Mouse (Mus musculus): ENCODE measurements at regions not wholly inside any gene's neighbourhood (a gene's known extent, or its start where the extent isn't known, plus 50 kb on each side); places are given as distances from the start of the nearest gene placed in this dataset.

DNA sequence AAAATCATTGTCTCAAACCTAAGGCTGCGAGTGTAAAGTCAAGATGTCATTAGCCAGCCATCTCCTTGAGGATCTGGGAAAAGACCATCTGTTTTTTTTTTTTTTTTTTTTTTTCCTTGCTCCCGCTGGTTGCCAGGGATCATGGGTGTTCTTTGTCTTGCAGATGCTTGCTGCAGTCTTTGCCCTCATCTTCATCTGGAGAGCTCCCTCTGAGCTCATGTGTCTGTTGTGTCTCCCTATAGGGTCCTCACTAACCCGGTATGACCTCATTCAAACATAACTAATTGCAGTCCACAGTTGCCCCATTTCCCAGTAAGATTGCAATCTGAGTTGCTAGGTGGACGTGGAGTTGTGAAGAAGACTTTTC lies 77.3 kb upstream of the Bbx start:
- Histone ChIP-seq H3K27me3 (no peaks in the 10 kb centered on the region), H3K4me1 (replicated peaks) (no peaks in the 10 kb centered on the region), H3K9ac (replicated peaks) (no peak overlapping the region), H3K4me2 (no peak overlapping the region), H3K36me3 (no peaks in the 10 kb centered on the region), H3K9me3 (no peaks in the 10 kb centered on the region), H3K27ac (no peak overlapping the region), H3K4me3 (replicated peaks) (no peak overlapping the region)
- no peak for ATAC-seq (ENCODE audit: insufficient number of reproducible peaks, insufficient read depth, low FRiP score, low TSS enrichment, low read depth)
- 57% methylated on average over 4 of the region's 4 CpGs for WGBS

GRCm38 (mm10) chr16:50508673-50509528 lies 76.7 kb upstream of the Bbx start:
- H3K4me1 ChIP-seq (replicated peaks): no peaks in the 10 kb centered on the region
- H3K27me3 ChIP-seq: no peaks in the 10 kb centered on the region
- H3K9ac ChIP-seq (replicated peaks): no peak overlapping the region
- H3K36me3 ChIP-seq: no peaks in the 10 kb centered on the region
- H3K9me3 ChIP-seq: no peaks in the 10 kb centered on the region
- H3K27ac ChIP-seq: no peak overlapping the region
- H3K4me3 ChIP-seq (replicated peaks): no peak overlapping the region
- no peak for ATAC-seq (ENCODE audit: insufficient number of reproducible peaks, insufficient read depth, low FRiP score, low TSS enrichment, low read depth)
- no peak overlapping the region for H3K4me2 ChIP-seq
- 79% methylated on average over 14 of the region's 14 CpGs for WGBS

DNA sequence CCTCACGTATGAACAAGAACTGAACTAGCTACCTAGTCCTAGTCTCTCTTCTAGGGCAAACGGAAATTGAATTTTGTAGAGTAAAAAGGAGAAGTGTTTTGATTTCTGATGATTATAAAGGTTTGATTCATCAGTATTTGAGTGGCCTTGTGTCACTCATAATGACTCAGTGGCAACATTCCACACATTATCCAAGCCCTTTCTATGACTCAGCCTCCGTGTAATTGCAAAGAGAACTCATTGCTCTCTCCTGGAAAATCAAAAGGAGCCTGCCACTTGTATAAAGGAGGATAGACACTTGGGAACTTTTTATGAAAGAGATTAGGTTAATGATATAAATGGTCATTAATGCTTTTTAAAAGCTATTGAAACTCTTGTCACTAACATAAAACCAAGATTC lies 72.4 kb upstream of the Bbx start:
- Histone ChIP-seq H3K4me3 (replicated peaks) (no peak overlapping the region), H3K9me3 (no peaks in the 10 kb centered on the region), H3K27me3 (no peaks in the 10 kb centered on the region), H3K9ac (replicated peaks) (no peak overlapping the region), H3K4me1 (replicated peaks) (no peaks in the 10 kb centered on the region), H3K27ac (no peak overlapping the region), H3K4me2 (no peak overlapping the region), H3K36me3 (no peaks in the 10 kb centered on the region)
- no peak for ATAC-seq (ENCODE audit: insufficient number of reproducible peaks, insufficient read depth, low FRiP score, low TSS enrichment, low read depth)
- WGBS: 80% methylated on average over 3 of the region's 3 CpGs

- Histone ChIP-seq H3K36me3 (no peaks in the 10 kb centered on the region), H3K4me3 (replicated peaks) (no peak overlapping the region), H3K4me2 (no peak overlapping the region), H3K9ac (replicated peaks) (no peak overlapping the region), H3K27ac (no peak overlapping the region), H3K27me3 (no peaks in the 10 kb centered on the region), H3K9me3 (no peaks in the 10 kb centered on the region), H3K4me1 (replicated peaks) (no peaks in the 10 kb centered on the region)
- ATAC-seq (ENCODE audit: insufficient number of reproducible peaks, insufficient read depth, low FRiP score, low TSS enrichment, low read depth): no peak
- 76% methylated on average over 7 of the region's 7 CpGs for WGBS
These were observed 66.7 kb upstream of the Bbx start for GRCm38 (mm10) chr16:50498909-50499308.

DNA sequence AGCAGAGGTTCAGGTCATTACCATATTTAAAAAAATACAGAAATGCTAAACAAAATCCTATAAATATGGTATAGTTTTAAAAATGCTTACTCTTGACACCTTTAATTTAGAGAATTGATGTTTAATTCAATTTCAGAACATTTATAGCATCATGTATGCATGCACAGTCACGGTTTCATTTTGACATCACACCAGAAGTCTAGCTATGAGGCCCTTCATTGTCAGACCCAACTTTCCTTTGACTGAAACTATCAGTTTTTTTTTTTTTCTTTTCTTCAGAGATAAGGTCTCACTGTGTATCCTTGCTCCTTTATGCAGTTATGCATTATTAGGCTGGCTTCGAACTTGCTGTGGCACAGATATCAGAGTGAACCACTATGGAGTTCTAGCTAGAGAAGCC lies 61.5 kb upstream of the Bbx start:
- no peak overlapping the region for H3K4me2 ChIP-seq
- 87% methylated on average over 2 of the region's 2 CpGs for WGBS
- H3K4me3 ChIP-seq (replicated peaks): no peak overlapping the region

GRCm38 (mm10) chr16:50489244-50489643 lies 57.1 kb upstream of the Bbx start:
- 88% methylated on average over 6 of the region's 6 CpGs for WGBS
- Histone ChIP-seq H3K36me3 (no peaks in the 10 kb centered on the region), H3K27ac (no peak overlapping the region), H3K4me1 (replicated peaks) (no peaks in the 10 kb centered on the region), H3K4me2 (no peak overlapping the region), H3K27me3 (no peaks in the 10 kb centered on the region), H3K4me3 (replicated peaks) (no peak overlapping the region), H3K9me3 (no peaks in the 10 kb centered on the region), H3K9ac (replicated peaks) (no peak overlapping the region)
- ATAC-seq (ENCODE audit: insufficient number of reproducible peaks, insufficient read depth, low FRiP score, low TSS enrichment, low read depth): no peak

More for the DNA sequence above, 61.5 kb upstream of the Bbx start:
- Histone ChIP-seq H3K27ac (no peak overlapping the region), H3K9ac (replicated peaks) (no peak overlapping the region), H3K4me1 (replicated peaks) (no peaks in the 10 kb centered on the region), H3K27me3 (no peaks in the 10 kb centered on the region), H3K9me3 (no peaks in the 10 kb centered on the region), H3K36me3 (no peaks in the 10 kb centered on the region)
- no peak for ATAC-seq (ENCODE audit: insufficient number of reproducible peaks, insufficient read depth, low FRiP score, low TSS enrichment, low read depth)

- no peaks in the 10 kb centered on the region for H3K36me3 ChIP-seq
- no peak overlapping the region for H3K27ac ChIP-seq
- WGBS: 21% methylated on average over 9 of the region's 9 CpGs
- H3K4me2 ChIP-seq: peak overlapping the region; percentile 8; the same call in 1 of the 2 replicates
- H3K9me3 ChIP-seq: no peaks in the 10 kb centered on the region
- H3K9ac ChIP-seq (replicated peaks): no peak overlapping the region
- H3K4me1 ChIP-seq (replicated peaks): no peaks in the 10 kb centered on the region; the same call in 1 of the 2 replicates
- no peak for ATAC-seq (ENCODE audit: insufficient number of reproducible peaks, insufficient read depth, low FRiP score, low TSS enrichment, low read depth)
- H3K27me3 ChIP-seq: no peaks in the 10 kb centered on the region
- no peak overlapping the region for H3K4me3 ChIP-seq (replicated peaks)
These were observed 50.2 kb upstream of the Bbx start for GRCm38 (mm10) chr16:50482360-50482786.

Data from limb, embryonic 12.5 days (tissue).